ENCODE assay signal across 12 mouse cellular contexts in the genomic region with DNA sequence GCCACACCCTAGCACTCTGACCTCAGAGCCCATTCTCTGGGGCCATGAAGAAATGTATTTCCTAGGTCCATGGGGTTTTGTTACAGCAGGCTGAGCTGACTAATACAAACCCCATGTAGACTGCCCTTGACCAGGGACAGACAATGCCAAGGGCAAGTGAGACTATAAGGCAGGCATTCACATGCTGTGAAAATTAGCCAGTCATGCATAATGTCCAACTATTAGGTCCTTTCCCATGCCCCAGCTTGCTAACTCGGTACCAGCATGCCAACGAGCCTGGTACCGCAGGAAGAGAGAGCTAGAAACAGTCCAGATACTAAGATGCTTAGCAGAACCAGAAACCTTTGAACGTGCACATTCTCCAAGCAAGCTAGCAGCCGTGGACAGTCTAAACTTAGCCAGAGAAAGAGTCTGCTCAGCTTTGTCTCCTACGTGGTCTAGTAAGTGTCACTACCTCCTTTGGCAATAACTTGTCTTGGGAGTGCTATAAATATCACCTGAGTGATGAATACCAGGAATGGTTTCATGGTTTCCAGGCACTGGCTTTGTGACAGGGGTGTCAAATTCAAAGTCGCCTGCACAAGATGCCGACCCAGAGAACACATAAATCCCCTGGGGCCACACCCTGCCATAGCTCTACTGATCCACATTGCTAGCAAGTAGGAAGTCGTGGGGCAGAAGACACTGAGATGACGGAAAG. TPM values are rescaled to one million over a fixed set of nuclear protein-coding genes. Genes with fewer than 3 reads are reported as not detected.
DNase-seq lines count a peak whose midpoint lies in the region; ATAC-seq lines count a peak whose summit lies in the region.
"Had no signal": no experiment of that assay in that cellular context is flagged by ENCODE, and none has a peak within 500 bp of the region (broad histone marks: within the 10 kb centered on the region; RNA-seq: fewer than 3 reads in every experiment).

No protein-coding gene starts in this region.

- H3K4me1 ChIP-seq in heart, embryonic 14.5 days (ENCODE audit: control insufficient read depth in 2 of 2, insufficient read depth in 2 of 2, low read length in 2 of 2) = peaks cover 45 to 62% of the 10 kb centered on the region in 2 experiments
- H3K4me1 ChIP-seq in hindbrain, embryonic 14.5 days (replicated peaks; ENCODE audit: control insufficient read depth, insufficient read depth, low read length) = no peaks in the 10 kb centered on the region
- no peaks in the 10 kb centered on the region for H3K4me1 ChIP-seq in midbrain, embryonic 15.5 days
- H3K4me1 ChIP-seq: hindbrain, embryonic 15.5 days had no signal

- peak overlapping the region; percentile 31; the same call in 1 of the 2 replicates for H3K9ac ChIP-seq in heart, embryonic 14.5 days (ENCODE audit: low read length)
- H3K9ac ChIP-seq in hindbrain, embryonic 14.5 days = no peak overlapping the region
- no peak overlapping the region for H3K9ac ChIP-seq in midbrain, embryonic 15.5 days
- H3K9ac ChIP-seq: hindbrain, embryonic 15.5 days had no signal

- 27% methylated on average over 10 of the region's 10 CpGs for WGBS in heart, embryonic 14.5 days
- 82% methylated on average over 10 of the region's 10 CpGs for WGBS in hindbrain, embryonic 14.5 days
- 83% methylated on average over 10 of the region's 10 CpGs for WGBS in midbrain, embryonic 15.5 days

- H3K27ac ChIP-seq in heart, embryonic 14.5 days (replicated peaks in 1 of 2; ENCODE audit: control insufficient read depth in 1 of 2, insufficient read depth in 1 of 2, low read depth in 2 of 2, low read length in 2 of 2) = peak overlapping the region; percentile 99 to 100
- no peak overlapping the region for H3K27ac ChIP-seq in hindbrain, embryonic 14.5 days
- H3K27ac ChIP-seq in midbrain, embryonic 15.5 days = no peak overlapping the region
- H3K27ac ChIP-seq: hindbrain, embryonic 15.5 days had no signal

- peak; percentile 67 for ATAC-seq in frontal cortex, adult (ENCODE audit: low TSS enrichment)
- ATAC-seq in heart, embryonic 14.5 days (ENCODE audit: insufficient number of reproducible peaks, insufficient read depth, low FRiP score, low read depth) = peak; percentile 70
- ATAC-seq in hindbrain, embryonic 14.5 days (ENCODE audit: low FRiP score) = no peak
- no peak for ATAC-seq in midbrain, embryonic 15.5 days (replicated peaks)

- H3K36me3 ChIP-seq in heart, embryonic 14.5 days (ENCODE audit: control insufficient read depth, insufficient read depth, low read length) = no peaks in the 10 kb centered on the region
- H3K36me3 ChIP-seq in hindbrain, embryonic 14.5 days (replicated peaks; ENCODE audit: control insufficient read depth, insufficient read depth) = no peaks in the 10 kb centered on the region
- H3K36me3 ChIP-seq in midbrain, embryonic 15.5 days (replicated peaks) = no peaks in the 10 kb centered on the region
- H3K36me3 ChIP-seq: G1E; hindbrain, embryonic 15.5 days had no signal

- no peak for DNase-seq in frontal cortex, postnatal 10 days (ENCODE audit: low spot score in 2 of 2)
- peak; percentile 55 for DNase-seq in 3134 (ENCODE audit: extremely low read depth, insufficient read length, low spot score)
- DNase-seq in gastrocnemius, adult 8-10 months (ENCODE audit: low spot score in 2 of 2) = peak; percentile 76 to 82
- no peak for DNase-seq in thymus, postnatal 4 days
- no peak for DNase-seq in hindbrain, embryonic 14.5 days (ENCODE audit: low spot score)
- DNase-seq: thymus, adult 18-20 months had no signal

- no peak overlapping the region for H3K4me3 ChIP-seq in heart, embryonic 14.5 days (ENCODE audit: control insufficient read depth in 1 of 2, insufficient read depth in 1 of 2, low read depth in 1 of 2, low read length in 2 of 2)
- H3K4me3 ChIP-seq in hindbrain, embryonic 14.5 days (replicated peaks; ENCODE audit: low read length) = no peak overlapping the region
- H3K4me3 ChIP-seq in midbrain, embryonic 15.5 days = no peak overlapping the region
- H3K4me3 ChIP-seq: hindbrain, embryonic 15.5 days had no signal

- peak overlapping the region; percentile 27 for H3K4me2 ChIP-seq in heart, embryonic 14.5 days (ENCODE audit: low read length)
- no peak overlapping the region for H3K4me2 ChIP-seq in hindbrain, embryonic 14.5 days (replicated peaks)
- no peak overlapping the region for H3K4me2 ChIP-seq in midbrain, embryonic 15.5 days
- H3K4me2 ChIP-seq: hindbrain, embryonic 15.5 days had no signal

- H3K9me3 ChIP-seq in heart, embryonic 14.5 days (ENCODE audit: control insufficient read depth, low read length) = no peaks in the 10 kb centered on the region
- H3K9me3 ChIP-seq in hindbrain, embryonic 14.5 days (ENCODE audit: control insufficient read depth, low read length) = no peaks in the 10 kb centered on the region
- no peaks in the 10 kb centered on the region for H3K9me3 ChIP-seq in midbrain, embryonic 15.5 days
- H3K9me3 ChIP-seq: G1E; hindbrain, embryonic 15.5 days had no signal

- no peaks in the 10 kb centered on the region for H3K27me3 ChIP-seq in heart, embryonic 14.5 days (ENCODE audit: control insufficient read depth, insufficient read depth, low read length)
- H3K27me3 ChIP-seq in hindbrain, embryonic 14.5 days (ENCODE audit: control insufficient read depth, insufficient read depth, low read length) = no peaks in the 10 kb centered on the region
- no peaks in the 10 kb centered on the region for H3K27me3 ChIP-seq in midbrain, embryonic 15.5 days (replicated peaks)
- H3K27me3 ChIP-seq: hindbrain, embryonic 15.5 days had no signal

RNA-seq across cellular contexts. Expression of gene Tln2, which starts 22.2 kb away (rescaled TPM):
- total RNA-seq in gastrocnemius, adult 8-10 months (2022) = 10 to 100 TPM; 70.6 to 93.7 (median 76.7) TPM
- polyA plus RNA-seq in heart, embryonic 14.5 days (2014; fragmentation: Nextera tagmentation; extraction: Ambion mirVana) = 66.0 and 76.0 TPM in 2 replicates
- 38.3 and 41.5 TPM in 2 replicates for polyA plus RNA-seq in hindbrain, embryonic 14.5 days (2014; fragmentation: Nextera tagmentation; extraction: Ambion mirVana)
- 31.2 and 31.5 TPM in 2 replicates for polyA plus RNA-seq in midbrain, embryonic 15.5 days (2015; fragmentation: Nextera tagmentation; extraction: Ambion mirVana)
- total RNA-seq: megakaryocyte-erythroid progenitor cell, adult 5-6 weeks had no signal

Comparison
In these comparisons a context has a peak if more than half of its experiments do, and no peak if none do; other contexts are left out.
1. ATAC-seq: peak in frontal cortex, adult (single experiment) and heart, embryonic 14.5 days (single experiment); none in hindbrain, embryonic 14.5 days (single experiment) and midbrain, embryonic 15.5 days (single experiment).
2. DNase-seq: peak in 3134 (single experiment) and gastrocnemius, adult 8-10 months (2 of 2); none in frontal cortex, postnatal 10 days (0 of 2), thymus, postnatal 4 days (single experiment) and hindbrain, embryonic 14.5 days (single experiment).
3. H3K27ac ChIP-seq: peak in heart, embryonic 14.5 days (2 of 2); none in hindbrain, embryonic 14.5 days (single experiment) and midbrain, embryonic 15.5 days (single experiment).